Mouse (Mus musculus) neural tube, embryonic 11.5 days (tissue): Measurements from ENCODE around the gene Kif3b. TPM values are rescaled to one million over a fixed set of nuclear protein-coding genes. Genes with fewer than 3 reads are reported as not detected.
A peak's percentile ranks its signal among the peaks of the same experiment; 100 is the strongest.

Experiments used
- ATAC-seq: fragments of 200-750 bp; cut with Nextera tagmentation; 2 replicates; pipeline ENCODE4 v1.8.0; 2017; ENCODE audit warnings: moderate number of reproducible peaks, mild to moderate bottlenecking, moderate TSS enrichment, moderate library complexity; ENCODE audit not compliant: insufficient read depth, low FRiP score, low TSS enrichment
- DNase-seq: peaks from one replicate; pipeline ENCODE4 v3.0.0-alpha.2; 2015; ENCODE audit warnings: low spot score
- H3K27ac ChIP-seq: fragments of 300-500 bp; sonication (generic); 2 replicates; pipeline ENCODE4 v1.5.1; 2014; ENCODE audit warnings: low read depth, mild to moderate bottlenecking, low read length
- H3K27me3 ChIP-seq: fragments of 300-500 bp; sonication (generic); 2 replicates; pipeline ENCODE4 v1.6.1; 2014; ENCODE audit warnings: mild to moderate bottlenecking, low read length, mixed read lengths; ENCODE audit not compliant: control insufficient read depth, insufficient read depth
- H3K36me3 ChIP-seq: fragments of 300-500 bp; sonication (generic); 2 replicates; pipeline ENCODE4 v1.6.1; 2014; ENCODE audit warnings: mild to moderate bottlenecking, low read length, moderate library complexity, mixed read lengths; ENCODE audit not compliant: control insufficient read depth, insufficient read depth
- H3K4me1 ChIP-seq: fragments of 300-500 bp; sonication (generic); 2 replicates; pipeline ENCODE4 v1.6.1; 2014; ENCODE audit warnings: low read length, mixed read lengths; ENCODE audit not compliant: control insufficient read depth, insufficient read depth
- H3K4me2 ChIP-seq: fragments of 300-500 bp; sonication (generic); 2 replicates; pipeline ENCODE4 v1.6.1; 2014; ENCODE audit warnings: low read depth, mild to moderate bottlenecking, moderate library complexity
- H3K4me3 ChIP-seq: fragments of 300-500 bp; sonication (generic); 2 replicates; pipeline ENCODE4 v1.5.1; 2014; ENCODE audit warnings: low read depth, low read length
- H3K9ac ChIP-seq: fragments of 300-500 bp; sonication (generic); 2 replicates; pipeline ENCODE4 v1.6.1; 2014; ENCODE audit warnings: mild to moderate bottlenecking, low read length
- H3K9me3 ChIP-seq: fragments of 300-500 bp; sonication (generic); 2 replicates; pipeline ENCODE4 v1.6.1; 2016; ENCODE audit warnings: low read length; ENCODE audit not compliant: control insufficient read depth
- WGBS: fragments of 180-500 bp; shearing (Covaris S2); extraction: QIAGEN DNeasy Blood & Tissue Kit; methylation state at CpG from one replicate; pipeline ENCODE4 v1.1.7; 2014; 5-methylcytosine and 5-hydroxymethylcytosine counted together
- polyA plus RNA-seq: library from polyadenylated mRNA; unstranded; fragments of >200 nt; fragmentation: Nextera tagmentation; extraction: Ambion mirVana; gene quantifications from 2 replicates; pipeline ENCODE4 v1.2.1, GENCODE M21; 2014

Gene Kif3b
- 7.7 and 8.6 TPM in 2 replicates for polyA plus RNA-seq

DNA sequence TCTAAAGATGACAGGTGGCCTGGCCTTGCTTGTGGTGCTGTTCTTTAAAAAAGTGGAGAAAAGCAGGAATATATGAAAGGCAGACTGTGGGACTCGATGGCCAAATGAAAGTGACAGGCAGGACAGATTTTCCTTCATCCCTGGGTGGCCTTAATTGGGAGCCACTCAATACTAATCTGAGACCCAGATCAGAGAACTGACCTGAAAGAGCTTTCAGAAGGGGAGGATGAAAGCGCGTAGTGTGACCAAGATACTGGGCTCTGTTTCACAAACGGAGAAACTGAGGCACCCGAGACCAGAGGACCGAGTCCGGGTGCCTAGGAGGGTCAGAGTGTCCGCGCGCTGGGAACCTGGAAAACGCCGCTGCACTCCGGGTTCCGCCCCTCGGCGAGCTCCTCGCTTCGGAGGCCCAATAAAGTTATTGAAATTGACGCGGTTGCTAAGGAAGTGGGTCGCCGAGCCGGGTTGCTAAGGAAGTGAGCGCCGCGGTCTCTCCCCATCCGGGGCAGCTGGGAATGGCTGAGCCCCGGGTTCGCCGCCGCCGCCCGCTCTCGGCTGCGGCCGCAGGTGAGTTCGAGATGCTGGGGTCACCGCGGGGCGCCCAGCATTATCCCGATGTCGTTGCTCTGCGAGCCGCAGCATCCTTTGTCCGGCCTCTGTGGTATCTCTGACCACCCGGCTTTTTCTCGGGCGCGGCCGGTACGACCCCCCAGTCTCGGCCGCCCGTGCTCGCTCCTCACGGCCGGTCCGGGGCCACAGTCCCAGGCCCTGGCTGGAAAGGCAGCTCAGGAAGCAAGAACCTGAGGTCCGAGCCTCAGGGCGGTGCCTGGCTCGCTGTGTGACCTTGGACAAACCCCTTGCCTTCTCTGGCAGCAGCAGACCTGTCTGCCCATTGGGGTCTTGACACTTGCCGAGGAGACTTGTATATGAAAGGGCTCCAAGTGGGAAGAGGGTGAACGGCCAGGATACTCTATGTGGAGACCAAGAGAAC lies at the start of gene Kif3b:
Gene Kif3b (plus strand): TSS at position 476 of the 991 bp plus-strand sequence.
- ATAC-seq (peak; percentile 94), DNase-seq (peak; percentile 88)
- no peaks in the 10 kb centered on the region for H3K36me3 ChIP-seq
- peak within 1 kb of the TSS; percentile 75 for H3K9ac ChIP-seq
- H3K4me2 ChIP-seq: peak within 1 kb of the TSS; percentile 71
- H3K9me3 ChIP-seq: no peaks in the 10 kb centered on the region
- under 1% methylated on average over 63 of the region's 63 CpGs for WGBS
- peaks cover 4% of the 10 kb centered on the region; the same call in 1 of the 2 replicates for H3K4me1 ChIP-seq
- no peaks in the 10 kb centered on the region for H3K27me3 ChIP-seq
- no peak within 1 kb of the TSS for H3K27ac ChIP-seq
- peak within 1 kb of the TSS; percentile 66 for H3K4me3 ChIP-seq

DNA sequence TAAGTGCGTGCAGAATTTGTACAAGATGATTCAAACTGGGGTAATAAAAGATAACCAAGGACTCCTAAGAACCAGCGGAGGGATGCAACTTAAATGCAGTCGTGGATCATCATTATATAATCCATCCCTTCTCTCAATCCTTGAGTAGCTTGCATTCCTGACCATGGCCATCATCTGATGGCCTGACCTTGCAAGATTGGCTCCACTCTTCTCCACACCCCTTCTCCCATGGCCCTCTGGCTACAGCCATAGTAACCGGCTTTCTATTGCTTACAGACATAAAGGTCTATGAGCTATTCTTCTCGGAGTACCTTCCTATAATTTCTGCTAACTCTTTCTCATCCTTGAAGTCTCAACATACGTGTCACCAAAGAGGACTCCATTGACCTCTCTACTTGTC lies 49.1 kb upstream of the Kif3b start:
- no peaks in the 10 kb centered on the region for H3K9me3 ChIP-seq
- H3K27ac ChIP-seq: no peak overlapping the region
- H3K36me3 ChIP-seq: no peaks in the 10 kb centered on the region
- no peaks in the 10 kb centered on the region for H3K27me3 ChIP-seq
- peak overlapping the region; percentile 98 for H3K4me3 ChIP-seq
- peaks cover 11% of the 10 kb centered on the region for H3K4me1 ChIP-seq
- peak overlapping the region; percentile 98 for H3K9ac ChIP-seq
- WGBS: 70% methylated on average over 6 of the region's 6 CpGs
- H3K4me2 ChIP-seq: peak overlapping the region; percentile 79
- DNase-seq (no peak), ATAC-seq (no peak)

DNA sequence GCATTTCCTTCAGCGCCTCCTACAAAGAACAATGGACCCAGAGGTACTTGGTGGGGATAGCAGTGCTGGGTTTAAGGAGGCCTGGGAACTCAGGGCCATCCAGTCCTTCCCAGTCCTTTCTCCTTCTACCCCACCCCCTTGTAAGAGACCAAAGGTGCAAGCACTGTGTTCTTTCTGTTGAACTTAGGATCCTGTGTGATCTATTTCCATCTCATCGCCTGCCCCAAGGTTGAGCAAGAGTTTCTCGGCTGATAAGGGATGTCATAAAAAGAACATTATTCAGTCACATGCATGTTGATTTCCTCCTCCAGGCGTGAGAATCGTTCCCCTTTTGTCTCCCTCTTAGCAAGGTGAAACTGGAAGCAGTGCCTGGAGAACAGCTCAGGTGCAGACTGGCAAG lies 41.5 kb upstream of the Kif3b start:
- Histone ChIP-seq H3K4me2 (no peak overlapping the region), H3K4me1 (no peaks in the 10 kb centered on the region), H3K27ac (no peak overlapping the region), H3K36me3 (peaks cover 4% of the 10 kb centered on the region; the same call in 1 of the 2 replicates), H3K9ac (no peak overlapping the region), H3K9me3 (no peaks in the 10 kb centered on the region), H3K4me3 (no peak overlapping the region), H3K27me3 (no peaks in the 10 kb centered on the region)
- 91% methylated on average over 5 of the region's 5 CpGs for WGBS
- no peak for ATAC-seq
- DNase-seq: no peak

DNA sequence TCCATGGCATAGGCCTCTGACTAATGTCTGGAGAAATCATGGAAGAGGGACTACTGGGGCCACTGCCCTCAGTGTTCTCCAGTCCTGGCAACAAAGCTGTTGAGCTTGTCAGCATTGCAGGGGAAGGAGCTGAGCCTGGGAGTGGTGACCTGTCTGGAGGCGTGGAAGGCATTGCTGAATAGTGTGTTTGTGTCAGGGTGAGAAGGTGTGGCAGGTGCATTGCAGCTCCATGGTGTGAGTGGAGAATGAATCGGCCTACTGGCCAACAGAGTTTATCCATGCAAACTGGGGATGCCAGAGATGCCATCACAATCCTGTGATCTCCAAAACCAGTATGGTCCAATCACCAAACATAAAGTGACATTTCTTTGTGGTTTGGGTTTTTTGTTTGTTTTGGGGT lies 34.6 kb upstream of the Kif3b start:
- Histone ChIP-seq H3K27me3 (no peaks in the 10 kb centered on the region), H3K9me3 (no peaks in the 10 kb centered on the region), H3K4me2 (no peak overlapping the region), H3K27ac (no peak overlapping the region), H3K4me3 (no peak overlapping the region), H3K9ac (no peak overlapping the region), H3K36me3 (peaks cover 8% of the 10 kb centered on the region), H3K4me1 (no peaks in the 10 kb centered on the region)
- ATAC-seq: no peak
- no peak for DNase-seq
- 82% methylated on average over 2 of the region's 2 CpGs for WGBS

DNA sequence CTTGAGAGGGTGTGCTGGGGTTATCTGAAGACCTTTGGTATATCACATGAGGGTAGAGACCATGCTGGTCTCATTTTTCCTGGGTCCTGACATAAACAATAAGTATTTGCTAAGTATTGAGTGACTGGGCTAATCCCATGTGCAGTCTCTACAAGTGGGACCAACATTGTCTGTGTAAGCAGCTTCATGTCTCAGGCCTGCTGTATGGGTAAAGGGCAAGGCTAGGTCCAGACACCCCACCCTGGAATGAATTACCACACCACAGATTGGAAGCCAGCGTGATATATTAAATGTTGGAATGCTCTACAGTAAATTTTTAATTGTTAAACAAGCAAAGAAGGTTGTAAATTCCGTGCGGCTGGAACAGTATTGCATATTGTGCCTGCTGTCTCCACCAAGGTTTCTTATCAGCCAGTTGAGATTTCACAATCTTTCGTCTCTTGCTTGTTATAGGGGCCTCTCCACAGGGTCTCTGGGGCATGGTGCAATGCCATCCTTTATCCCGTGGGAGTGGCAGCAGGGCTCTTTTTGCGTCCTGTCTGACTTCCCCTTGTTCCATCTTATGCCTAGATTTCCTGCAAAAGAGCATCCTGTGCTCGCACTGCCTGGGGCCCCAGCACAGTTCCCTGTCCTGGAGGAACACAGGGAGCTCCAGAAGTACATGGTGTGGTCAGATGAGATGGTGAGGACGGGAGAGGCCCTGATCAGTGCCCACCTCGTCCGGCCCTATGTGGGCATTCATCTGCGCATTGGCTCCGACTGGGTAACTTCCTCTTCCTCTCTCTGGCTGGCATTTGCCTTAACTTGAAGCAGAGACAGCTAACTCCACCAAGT lies 32.0 kb upstream of the Kif3b start:
- H3K9ac ChIP-seq: no peak overlapping the region
- H3K4me3 ChIP-seq: no peak overlapping the region
- DNase-seq (no peak), ATAC-seq (no peak)
- no peak overlapping the region for H3K4me2 ChIP-seq
- no peaks in the 10 kb centered on the region for H3K9me3 ChIP-seq
- H3K27me3 ChIP-seq: no peaks in the 10 kb centered on the region
- H3K36me3 ChIP-seq: peaks cover 14% of the 10 kb centered on the region
- H3K27ac ChIP-seq: no peak overlapping the region
- H3K4me1 ChIP-seq: no peaks in the 10 kb centered on the region
- 85% methylated on average over 12 of the region's 12 CpGs for WGBS

DNA sequence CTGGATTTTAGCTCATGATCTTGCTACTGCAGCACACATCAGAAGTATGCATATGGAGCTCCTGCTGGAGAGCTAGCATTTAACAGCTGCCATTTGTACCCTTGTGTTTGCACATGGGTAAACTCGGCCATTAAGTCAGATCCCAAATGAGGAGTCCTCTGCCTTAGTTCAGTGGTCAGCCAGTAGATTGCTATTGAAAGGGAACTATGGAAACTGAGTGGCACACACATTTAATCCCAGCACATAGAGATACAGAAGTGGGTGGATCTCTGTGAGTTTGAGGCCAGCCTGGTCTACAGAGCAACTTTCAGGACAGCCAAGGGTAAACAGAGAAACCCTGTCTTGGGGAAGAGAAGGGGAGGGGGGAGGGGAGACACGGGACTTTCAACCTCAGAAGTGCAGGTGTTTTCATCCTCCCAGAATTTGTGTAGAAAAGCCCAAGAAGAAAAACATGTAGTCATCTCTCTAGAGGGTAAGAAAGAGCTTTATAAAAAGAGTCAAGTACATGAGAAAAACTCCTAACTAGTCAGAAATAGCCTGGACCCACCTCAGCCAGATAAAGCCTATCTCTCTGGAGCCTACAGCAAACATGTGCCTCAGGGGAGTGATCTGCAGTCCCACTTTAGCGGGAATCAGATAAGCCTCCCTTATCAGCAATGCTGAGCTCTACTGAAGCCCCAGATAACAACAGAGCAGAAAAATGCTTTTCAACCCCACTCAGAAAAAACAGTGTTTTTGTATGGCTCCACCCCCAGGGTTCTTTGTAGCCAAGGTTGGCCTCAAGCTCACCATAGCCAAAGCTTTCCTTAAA lies 31.1 kb upstream of the Kif3b start:
- Histone ChIP-seq H3K4me1 (no peaks in the 10 kb centered on the region), H3K9me3 (no peaks in the 10 kb centered on the region)
- DNase-seq: no peak

DNA sequence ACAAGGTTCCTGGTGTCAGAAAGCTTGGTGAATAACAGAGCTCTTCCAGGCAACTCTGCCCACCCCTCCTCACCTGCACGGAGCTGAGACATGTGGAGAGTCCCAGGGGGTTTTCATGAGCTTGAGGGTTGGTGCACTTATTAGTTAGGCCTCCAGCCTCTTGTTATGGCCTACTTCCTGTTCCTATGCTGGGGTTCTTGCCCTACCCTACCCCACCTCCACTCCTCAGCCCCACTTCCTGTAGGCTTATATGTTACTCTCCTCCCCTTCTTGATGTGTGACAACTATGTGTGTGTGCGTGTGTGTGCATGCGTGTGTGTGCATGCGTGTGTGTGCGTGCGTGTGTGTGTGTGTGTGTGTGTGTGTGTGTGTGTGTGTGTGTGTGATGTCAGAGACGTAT lies 28.2 kb upstream of the Kif3b start:
- no peak overlapping the region for H3K4me3 ChIP-seq
- no peaks in the 10 kb centered on the region for H3K4me1 ChIP-seq
- no peak for DNase-seq
- H3K27ac ChIP-seq: no peak overlapping the region
- H3K9ac ChIP-seq: no peak overlapping the region
- H3K27me3 ChIP-seq: no peaks in the 10 kb centered on the region
- H3K4me2 ChIP-seq: no peak overlapping the region
- 92% methylated on average over 6 of the region's 7 CpGs for WGBS
- ATAC-seq: no peak
- no peaks in the 10 kb centered on the region for H3K9me3 ChIP-seq
- peaks cover 19% of the 10 kb centered on the region for H3K36me3 ChIP-seq

More for the DNA sequence above, 31.1 kb upstream of the Kif3b start:
- no peaks in the 10 kb centered on the region for H3K27me3 ChIP-seq
- 68% methylated on average over 3 of the region's 3 CpGs for whole genome bisulfite sequencing
- H3K4me3 ChIP-seq: no peak overlapping the region
- H3K9ac ChIP-seq: no peak overlapping the region
- ATAC-seq: no peak
- H3K4me2 ChIP-seq: no peak overlapping the region
- H3K27ac ChIP-seq: no peak overlapping the region
- peaks cover 14% of the 10 kb centered on the region for H3K36me3 ChIP-seq

DNA sequence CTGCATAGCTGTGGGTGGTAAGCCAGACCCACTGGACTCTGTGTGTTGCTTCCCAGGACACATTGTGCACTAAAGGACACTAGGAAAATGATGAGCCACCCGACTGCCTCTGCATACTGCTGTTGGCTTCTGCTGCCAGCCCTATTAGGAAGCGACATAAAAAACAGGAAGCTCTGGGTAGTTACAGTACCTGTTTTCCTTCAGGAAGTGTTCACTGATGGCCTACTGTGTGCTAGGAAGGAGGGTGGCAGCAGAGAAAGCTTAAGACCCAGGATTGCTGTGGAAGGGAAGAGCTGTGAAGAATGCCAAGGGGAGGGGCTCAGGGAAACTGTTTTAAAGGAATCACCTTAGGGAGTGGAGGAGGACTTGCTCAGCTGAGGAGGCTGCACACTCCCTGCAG lies 23.9 kb upstream of the Kif3b start:
- H3K4me2 ChIP-seq: no peak overlapping the region
- H3K4me3 ChIP-seq: no peak overlapping the region
- H3K36me3 ChIP-seq: peaks cover 11% of the 10 kb centered on the region
- H3K27me3 ChIP-seq: no peaks in the 10 kb centered on the region
- H3K9me3 ChIP-seq: no peaks in the 10 kb centered on the region
- 86% methylated on average over 2 of the region's 2 CpGs for WGBS
- DNase-seq (no peak), ATAC-seq (no peak)
- H3K4me1 ChIP-seq: no peaks in the 10 kb centered on the region
- H3K27ac ChIP-seq: no peak overlapping the region
- H3K9ac ChIP-seq: no peak overlapping the region
